Mouse (Mus musculus) embryonic facial prominence, embryonic 13.5 days (tissue): ENCODE results near the gene Tmem139. TPM values are rescaled to one million over a fixed set of nuclear protein-coding genes. Genes with fewer than 3 reads are reported as not detected.

ENCODE experiments used
- ATAC-seq: fragments of 200-750 bp; cut with Nextera tagmentation; 2 replicates; pipeline ENCODE4 v1.8.0; 2017; ENCODE audit warnings: low read depth; ENCODE audit not compliant: insufficient number of reproducible peaks, insufficient read depth, low FRiP score, low TSS enrichment
- H3K27ac ChIP-seq: fragments of 300-500 bp; sonication (generic); 2 replicates; pipeline ENCODE4 v1.5.1; 2015; ENCODE audit warnings: moderate library complexity, mild to moderate bottlenecking, inconsistent platforms
- H3K27me3 ChIP-seq: fragments of 300-500 bp; sonication (generic); 2 replicates; pipeline ENCODE4 v1.6.1; 2015; ENCODE audit warnings: mild to moderate bottlenecking, inconsistent platforms
- H3K36me3 ChIP-seq: fragments of 300-500 bp; sonication (generic); 2 replicates; pipeline ENCODE4 v1.6.1; 2015; ENCODE audit warnings: mild to moderate bottlenecking, inconsistent platforms
- H3K4me1 ChIP-seq: fragments of 300-500 bp; sonication (generic); 2 replicates; pipeline ENCODE4 v1.6.1; 2015; ENCODE audit warnings: inconsistent platforms
- H3K4me2 ChIP-seq: fragments of 300-500 bp; sonication (generic); 2 replicates; pipeline ENCODE4 v1.6.1; 2015; ENCODE audit warnings: moderate library complexity, mild to moderate bottlenecking, inconsistent platforms
- H3K4me3 ChIP-seq: fragments of 300-500 bp; sonication (generic); 2 replicates; pipeline ENCODE4 v1.5.1; 2015; ENCODE audit warnings: mild to moderate bottlenecking, inconsistent platforms
- H3K9ac ChIP-seq: fragments of 300-500 bp; sonication (generic); 2 replicates; pipeline ENCODE4 v1.6.1; 2015; ENCODE audit warnings: mild to moderate bottlenecking, inconsistent platforms
- H3K9me3 ChIP-seq: fragments of 300-500 bp; sonication (generic); 2 replicates; pipeline ENCODE4 v1.6.1; 2016; ENCODE audit warnings: inconsistent platforms
- WGBS: fragments of 180-500 bp; shearing (Covaris S2); methylation state at CpG from one replicate; pipeline ENCODE4 v1.1.7; 2015; ENCODE audit warnings: mixed read lengths; 5-methylcytosine and 5-hydroxymethylcytosine counted together
- polyA plus RNA-seq: library from polyadenylated mRNA; unstranded; fragments of >200 nt; fragmentation: Nextera tagmentation; extraction: Ambion mirVana; gene quantifications from 2 replicates; pipeline ENCODE4 v1.2.1, GENCODE M21; 2015

Tmem139 gene
- polyA plus RNA-seq, 1 experiment from 2014 or later = 0.96 TPM

DNA sequence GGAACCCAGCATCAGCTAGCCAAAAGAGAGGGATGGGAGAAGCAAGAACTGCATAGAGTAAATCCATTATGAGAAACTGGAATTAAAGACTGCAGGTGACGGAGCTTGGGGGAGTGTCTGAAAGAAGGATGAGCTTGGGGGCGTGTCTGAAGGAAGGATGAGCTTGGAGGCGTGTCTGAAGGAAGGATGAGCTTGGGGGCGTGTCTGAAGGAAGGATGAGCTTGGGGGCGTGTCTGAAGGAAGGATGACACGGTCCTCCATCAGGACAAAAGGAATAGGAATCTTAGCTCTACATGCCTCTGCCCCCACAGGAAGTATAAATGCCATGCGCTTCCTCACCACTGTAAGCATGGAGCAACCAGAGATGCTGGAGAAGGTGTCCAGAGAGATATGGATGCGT is 14.6 kb upstream of the Tmem139 start:
- Histone ChIP-seq H3K36me3 (no peaks in the 10 kb centered on the region), H3K9me3 (no peaks in the 10 kb centered on the region), H3K4me2 (peak overlapping the region; percentile 48), H3K27ac (no peak overlapping the region), H3K27me3 (peaks cover 7% of the 10 kb centered on the region), H3K4me3 (peak overlapping the region; percentile 18), H3K9ac (no peak overlapping the region), H3K4me1 (peaks cover 7% of the 10 kb centered on the region; the same call in 1 of the 2 replicates)
- no peak for ATAC-seq
- 11% methylated on average over 8 of the region's 8 CpGs for WGBS

GRCm38 (mm10) chr6:42247981-42248380 is 13.8 kb upstream of the Tmem139 start:
- no peaks in the 10 kb centered on the region for H3K36me3 ChIP-seq
- WGBS = 97% methylated on average over 1 of the region's 1 CpGs
- no peak for ATAC-seq

GRCm38 (mm10) chr6:42251791-42252190 is 10.0 kb upstream of the Tmem139 start:
- Histone ChIP-seq H3K4me3 (no peak overlapping the region), H3K36me3 (no peaks in the 10 kb centered on the region), H3K4me2 (no peak overlapping the region), H3K4me1 (no peaks in the 10 kb centered on the region), H3K27me3 (peaks cover under 1% of the 10 kb centered on the region; the same call in 1 of the 2 replicates), H3K9me3 (no peaks in the 10 kb centered on the region), H3K9ac (no peak overlapping the region), H3K27ac (no peak overlapping the region)
- ATAC-seq = no peak
- 85% methylated on average over 4 of the region's 4 CpGs for WGBS

More at GRCm38 (mm10) chr6:42247981-42248380, 13.8 kb upstream of the Tmem139 start:
- no peak overlapping the region for H3K27ac ChIP-seq
- no peak overlapping the region for H3K9ac ChIP-seq
- no peaks in the 10 kb centered on the region for H3K9me3 ChIP-seq
- no peak overlapping the region for H3K4me3 ChIP-seq
- peak overlapping the region; percentile 48; the same call in 1 of the 2 replicates for H3K4me2 ChIP-seq
- peaks cover 7% of the 10 kb centered on the region; the same call in 1 of the 2 replicates for H3K4me1 ChIP-seq
- peaks cover 7% of the 10 kb centered on the region for H3K27me3 ChIP-seq

DNA sequence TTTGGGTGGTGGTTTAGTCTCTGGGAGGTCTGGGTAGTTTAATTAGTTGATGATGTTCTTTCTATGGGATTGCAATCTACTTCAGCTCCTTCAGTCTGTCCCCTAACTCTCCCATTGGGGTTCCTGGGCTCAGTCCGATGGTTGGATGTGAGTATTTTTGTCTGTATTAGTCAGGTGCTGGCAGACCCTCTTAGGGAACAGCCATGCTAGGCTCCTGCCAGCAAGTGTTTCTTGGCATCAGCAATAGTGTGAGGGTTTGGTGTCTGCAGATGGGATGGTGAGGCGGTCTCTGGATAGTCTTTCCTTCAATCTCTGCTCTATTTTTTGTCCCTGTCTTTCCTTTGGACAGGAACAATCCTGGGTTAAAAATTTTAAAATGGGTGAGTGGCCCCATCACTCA is 8.7 kb upstream of the Tmem139 start:
- no peaks in the 10 kb centered on the region for H3K9me3 ChIP-seq
- no peaks in the 10 kb centered on the region for H3K36me3 ChIP-seq
- 0 out of 2 replicates have a peak, but pooled peaks cover 4% of the 10 kb centered on the region for H3K4me1 ChIP-seq
- WGBS = 85% methylated on average over 2 of the region's 2 CpGs
- no peaks in the 10 kb centered on the region for H3K27me3 ChIP-seq
- H3K4me2 ChIP-seq = no peak overlapping the region
- ATAC-seq = no peak
- no peak overlapping the region for H3K9ac ChIP-seq
- H3K4me3 ChIP-seq = no peak overlapping the region
- H3K27ac ChIP-seq = no peak overlapping the region

DNA sequence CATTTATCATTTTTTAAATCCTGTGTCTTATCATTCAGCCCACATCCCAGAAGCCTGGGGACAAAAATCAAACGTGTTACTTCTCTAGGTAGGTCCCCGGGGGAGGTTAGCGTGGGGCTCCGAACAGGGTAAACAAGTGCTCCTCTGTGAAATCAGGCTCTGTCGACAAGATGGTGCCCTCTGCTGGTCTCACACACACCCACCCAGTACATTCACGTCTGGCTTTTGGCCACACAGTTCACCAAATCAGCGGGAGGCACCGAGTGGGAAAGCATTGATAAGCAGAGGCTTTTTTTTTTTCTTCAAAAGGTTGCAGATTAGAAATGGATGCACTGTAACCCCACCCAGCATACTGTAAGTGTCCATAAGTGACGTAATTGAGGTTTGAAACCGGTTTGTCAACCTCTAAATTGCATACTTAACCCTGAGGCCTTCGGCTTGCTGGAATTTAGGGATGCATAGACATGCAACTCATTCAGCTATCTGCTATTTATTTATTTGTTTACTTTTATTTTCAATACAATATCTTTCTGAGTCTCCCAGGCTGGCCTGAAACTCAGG is 4.4 kb upstream of the Tmem139 start:
- H3K9ac ChIP-seq = no peak overlapping the region
- ATAC-seq = no peak
- no peak overlapping the region for H3K4me3 ChIP-seq
- no peaks in the 10 kb centered on the region for H3K9me3 ChIP-seq
- WGBS = 13% methylated on average over 11 of the region's 11 CpGs
- peak overlapping the region; percentile 11; the same call in 1 of the 2 replicates for H3K4me2 ChIP-seq
- H3K27ac ChIP-seq = no peak overlapping the region
- no peaks in the 10 kb centered on the region for H3K27me3 ChIP-seq
- 0 out of 2 replicates have a peak, but pooled peaks cover 4% of the 10 kb centered on the region for H3K4me1 ChIP-seq
- H3K36me3 ChIP-seq = no peaks in the 10 kb centered on the region

GRCm38 (mm10) chr6:42260430-42260829 is 1.3 kb upstream of the Tmem139 start:
- Histone ChIP-seq H3K4me3 (no peak overlapping the region), H3K27me3 (no peaks in the 10 kb centered on the region), H3K4me1 (0 out of 2 replicates have a peak, but pooled peaks cover 4% of the 10 kb centered on the region), H3K9ac (no peak overlapping the region), H3K27ac (no peak overlapping the region), H3K9me3 (no peaks in the 10 kb centered on the region), H3K4me2 (no peak overlapping the region), H3K36me3 (no peaks in the 10 kb centered on the region)
- ATAC-seq = no peak
- WGBS = 51% methylated on average over 6 of the region's 6 CpGs

DNA sequence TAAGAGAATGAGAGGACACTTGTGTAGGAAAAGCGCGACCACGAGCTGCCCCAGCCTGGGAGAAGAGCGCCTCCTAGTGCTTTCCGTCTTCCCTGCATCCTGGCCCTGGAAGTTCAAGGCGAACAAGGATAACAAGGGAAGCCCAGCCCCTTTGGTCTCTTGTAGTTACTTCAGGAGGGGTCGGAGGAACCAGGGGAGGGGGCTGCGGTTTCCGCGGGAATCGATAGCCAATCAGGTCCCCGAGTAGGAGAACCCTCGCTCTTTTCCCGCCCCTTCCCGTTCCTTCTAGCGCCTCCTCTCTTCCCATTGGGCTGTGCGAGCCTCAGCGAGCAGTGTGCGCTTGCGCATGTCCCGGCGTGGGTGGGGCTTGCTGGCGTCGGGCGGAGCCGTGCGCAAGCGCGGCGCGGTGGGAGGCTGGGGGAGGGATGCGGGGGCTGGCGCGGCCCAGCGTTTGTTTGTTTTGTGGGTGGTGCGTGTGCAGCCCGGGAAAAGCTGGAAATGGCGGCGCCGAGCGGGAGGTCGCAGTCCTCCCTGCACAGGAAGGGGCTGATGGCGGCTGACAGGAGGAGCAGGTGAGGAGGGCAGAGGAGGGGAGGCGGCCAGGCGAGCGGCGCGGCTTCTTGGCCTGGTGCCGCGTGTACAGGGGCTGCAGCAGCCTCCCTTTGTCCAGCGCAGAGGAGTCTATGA is 3.0 kb downstream of the Tmem139 start, which contains the start of gene Casp2:
Casp2 (plus strand) TSS at position 360 of the 687 bp plus-strand sequence.
- peak; percentile 100 for ATAC-seq
- Histone ChIP-seq H3K9ac (peak within 1 kb of the TSS; percentile 96), H3K27me3 (no peaks in the 10 kb centered on the region), H3K36me3 (peaks cover 26% of the 10 kb centered on the region), H3K4me1 (peaks cover 10% of the 10 kb centered on the region), H3K4me3 (peak within 1 kb of the TSS; percentile 90), H3K9me3 (no peaks in the 10 kb centered on the region), H3K4me2 (peak within 1 kb of the TSS; percentile 92), H3K27ac (peak within 1 kb of the TSS; percentile 95)
- under 1% methylated on average over 49 of the region's 51 CpGs for WGBS

- H3K9ac ChIP-seq = peak overlapping the region; percentile 96
- under 1% methylated on average over 21 of the region's 21 CpGs for whole genome bisulfite sequencing
- H3K4me3 ChIP-seq = peak overlapping the region; percentile 90
- no peaks in the 10 kb centered on the region for H3K27me3 ChIP-seq
- no peaks in the 10 kb centered on the region for H3K9me3 ChIP-seq
- H3K4me2 ChIP-seq = peak overlapping the region; percentile 92
- no peak for ATAC-seq
- peak overlapping the region; percentile 95 for H3K27ac ChIP-seq
- H3K36me3 ChIP-seq = peaks cover 33% of the 10 kb centered on the region
- peaks cover 14% of the 10 kb centered on the region for H3K4me1 ChIP-seq
These were observed 3.9 kb downstream of the Tmem139 start for GRCm38 (mm10) chr6:42265391-42266330.

DNA sequence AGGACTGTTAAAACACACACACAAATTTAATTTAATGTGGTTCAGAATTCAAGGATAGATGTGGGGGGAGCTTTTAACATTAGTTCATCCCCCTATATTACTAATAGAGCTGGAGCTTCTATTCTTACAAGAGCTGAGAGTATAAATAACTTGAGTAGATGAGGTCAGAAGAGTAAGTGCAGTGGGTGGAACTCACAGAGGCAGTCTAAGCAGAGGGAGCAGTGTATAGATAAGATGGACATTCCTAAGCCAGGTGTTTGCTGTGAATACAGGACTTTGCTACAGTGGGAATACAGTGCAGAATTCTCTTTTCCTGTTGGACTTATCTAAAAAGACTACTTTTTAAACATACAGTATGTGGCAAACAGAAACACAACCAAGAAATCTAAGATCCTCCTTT is 9.0 kb downstream of the Tmem139 start:
- Histone ChIP-seq H3K27ac (no peak overlapping the region), H3K9me3 (no peaks in the 10 kb centered on the region), H3K9ac (no peak overlapping the region), H3K4me1 (peaks cover 14% of the 10 kb centered on the region), H3K4me2 (no peak overlapping the region), H3K4me3 (no peak overlapping the region), H3K27me3 (no peaks in the 10 kb centered on the region), H3K36me3 (peaks cover 70% of the 10 kb centered on the region)
- ATAC-seq = no peak

- H3K4me1 ChIP-seq = peaks cover 10% of the 10 kb centered on the region
- 24% methylated on average over 2 of the region's 2 CpGs for WGBS
- no peak overlapping the region for H3K4me3 ChIP-seq
- no peak overlapping the region for H3K9ac ChIP-seq
- H3K27ac ChIP-seq = no peak overlapping the region
- no peaks in the 10 kb centered on the region for H3K9me3 ChIP-seq
- H3K27me3 ChIP-seq = no peaks in the 10 kb centered on the region
- ATAC-seq = no peak
- peaks cover 83% of the 10 kb centered on the region for H3K36me3 ChIP-seq
- H3K4me2 ChIP-seq = no peak overlapping the region
These were observed 14.4 kb downstream of the Tmem139 start for GRCm38 (mm10) chr6:42276151-42276550.

- Histone ChIP-seq H3K9me3 (no peaks in the 10 kb centered on the region), H3K27me3 (no peaks in the 10 kb centered on the region), H3K4me1 (no peaks in the 10 kb centered on the region), H3K4me3 (no peak overlapping the region), H3K4me2 (no peak overlapping the region), H3K36me3 (peaks cover 63% of the 10 kb centered on the region), H3K9ac (no peak overlapping the region), H3K27ac (no peak overlapping the region)
- no peak for ATAC-seq
- 65% methylated on average over 5 of the region's 5 CpGs for WGBS
These were observed 21.2 kb downstream of the Tmem139 start for GRCm38 (mm10) chr6:42282865-42283528.
